Mouse (Mus musculus): Measurements from ENCODE around the gene Ppp3cb.

The Ppp3cb gene

DNA sequence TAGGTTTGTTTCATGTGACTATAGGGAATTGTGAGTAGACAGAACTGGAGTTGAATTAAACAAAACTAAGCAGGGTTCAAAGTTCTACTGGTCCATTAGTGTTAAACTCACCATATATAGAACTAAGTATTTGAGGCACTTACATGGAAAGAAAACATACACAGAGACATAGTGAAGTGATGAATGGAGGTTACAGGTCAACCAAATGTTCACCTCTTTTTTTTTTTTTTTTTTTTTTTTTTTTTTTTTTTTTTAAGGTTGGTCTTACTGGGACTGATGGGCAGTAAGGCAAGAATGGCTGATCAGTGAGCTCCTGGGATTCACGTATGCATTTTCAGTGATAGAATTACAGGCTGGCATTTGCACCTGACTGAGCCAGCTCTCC, 66.2 kb downstream of the Ppp3cb start:
- no peak for DNase-seq (ENCODE audit: low spot score in 2 of 2)

DNA sequence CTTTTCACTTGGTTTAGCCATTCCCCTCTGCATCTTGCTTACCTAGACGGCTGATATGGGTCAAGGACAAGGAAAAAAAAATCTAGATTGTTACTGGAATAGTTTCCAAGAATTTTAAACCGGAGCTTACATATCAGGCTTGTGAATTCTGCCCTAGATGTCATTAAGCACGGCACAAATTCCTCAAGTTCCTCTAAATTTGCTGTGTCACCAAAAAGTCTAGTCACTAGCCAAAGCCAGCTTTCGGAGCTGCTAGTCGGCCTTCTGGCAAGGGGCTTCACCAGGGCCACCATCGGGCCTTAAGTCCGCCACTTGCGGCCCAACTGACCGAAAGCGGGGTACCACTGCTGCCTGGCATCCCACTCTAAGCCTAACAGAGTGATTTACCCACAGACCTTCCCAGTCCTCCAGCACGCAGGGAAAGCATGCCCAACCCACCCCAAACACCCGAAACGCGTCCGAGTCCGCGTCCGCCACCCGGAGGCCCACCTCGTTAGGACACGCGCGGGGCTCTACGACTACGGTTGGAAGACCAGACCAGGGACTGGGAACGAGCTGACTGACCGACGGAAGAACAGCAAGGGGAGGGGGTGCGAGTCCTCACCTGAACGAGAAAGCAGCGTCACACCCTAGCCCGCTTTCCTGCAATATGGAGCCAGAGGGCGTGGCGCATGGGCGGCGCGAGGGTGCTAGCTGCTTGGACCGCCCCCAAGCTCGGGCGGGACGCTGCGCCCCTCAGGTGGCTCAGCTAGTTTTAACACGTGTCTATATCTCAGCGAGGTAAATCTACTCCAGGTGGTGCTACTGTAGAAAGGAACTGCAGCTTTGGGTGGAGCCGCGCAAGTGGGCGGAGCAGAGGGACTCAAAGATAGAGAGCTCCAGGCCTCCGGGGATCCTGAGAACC, 66.8 kb downstream of the Ppp3cb start, which contains the start of gene Anxa7:
Gene Anxa7, minus strand, starts transcription at position 843 of the 904 bp plus-strand sequence.
- peak; percentile 26 to 32 for DNase-seq (ENCODE audit: low spot score in 2 of 2)

DNA sequence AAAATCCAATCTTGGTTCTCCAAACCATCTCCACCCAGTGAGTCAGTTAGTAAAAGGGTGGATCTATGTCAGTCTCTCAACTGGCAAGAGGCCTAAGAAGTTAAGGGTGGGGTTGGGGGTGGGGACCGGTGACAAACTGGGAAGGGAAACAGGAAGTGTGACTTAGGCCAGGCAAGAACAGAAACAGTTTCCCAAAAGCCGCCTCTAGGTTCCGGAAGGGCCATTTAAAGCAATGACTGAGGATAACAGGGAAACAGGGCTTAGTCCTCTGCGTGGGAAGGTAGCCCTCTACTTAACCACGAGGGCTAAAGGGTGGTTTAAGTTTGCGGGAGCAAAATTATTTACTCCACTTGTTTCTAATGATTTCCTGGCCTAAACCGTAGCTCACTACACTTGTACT, 67.6 kb downstream of the Ppp3cb start:
- no peak for DNase-seq (ENCODE audit: low spot score in 2 of 2)

DNA sequence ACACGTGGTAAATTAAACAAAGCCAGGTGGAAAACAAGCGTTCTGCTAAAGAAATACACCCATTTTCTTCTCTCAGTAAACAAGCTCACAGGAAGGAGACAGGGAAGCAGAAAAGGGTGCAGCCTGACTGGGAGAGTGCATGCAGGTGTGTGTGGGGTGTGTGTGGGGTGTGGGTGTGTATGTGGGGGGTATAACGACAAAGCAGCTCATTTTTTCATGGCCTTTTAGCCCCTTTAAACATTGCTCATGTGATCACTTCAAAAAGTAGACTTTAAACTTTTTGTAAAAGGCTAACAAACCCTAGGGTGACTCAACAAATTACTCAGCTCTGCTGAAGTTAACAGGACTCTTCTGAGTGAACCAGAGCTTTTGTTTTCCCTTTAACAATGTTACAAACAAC, 68.0 kb downstream of the Ppp3cb start:
- no peak for DNase-seq (ENCODE audit: low spot score in 2 of 2)

DNA sequence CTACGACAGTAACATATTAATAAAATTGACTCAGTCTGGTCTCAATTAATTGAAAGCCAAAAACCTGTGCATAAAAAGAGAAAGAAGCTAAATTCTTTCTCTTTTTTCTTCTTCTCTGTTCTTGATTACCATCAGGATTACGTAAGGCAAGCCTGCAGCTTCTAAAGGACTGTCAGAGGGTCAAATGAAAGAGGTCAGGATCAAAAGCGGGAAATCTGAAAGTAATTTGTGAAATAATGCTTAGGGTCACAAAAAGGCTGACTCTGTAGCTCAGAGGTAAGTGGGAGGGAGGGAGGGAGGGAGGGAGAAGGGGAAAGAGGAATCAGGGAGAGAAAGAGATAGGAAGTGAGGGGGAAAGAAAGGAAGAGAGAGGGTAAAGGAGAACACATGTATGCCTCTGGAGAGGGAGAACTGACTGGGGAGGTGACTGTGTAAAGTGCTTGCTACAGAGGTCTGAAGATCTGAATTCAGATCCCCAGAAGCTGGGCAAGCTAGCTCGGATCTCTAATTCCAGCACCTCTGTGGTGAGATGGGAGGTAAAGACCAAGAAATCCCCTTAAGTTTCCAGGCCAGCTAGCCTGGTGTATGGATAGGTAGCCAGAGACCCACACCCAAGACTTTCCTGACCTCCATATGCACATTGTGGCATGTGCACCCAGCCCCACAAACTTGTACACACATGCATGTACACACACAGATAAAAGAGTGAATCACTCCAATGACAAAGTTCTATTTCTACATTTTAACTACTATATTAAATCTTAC, 68.9 kb downstream of the Ppp3cb start:
- no peak for DNase-seq (ENCODE audit: low spot score in 2 of 2)

DNA sequence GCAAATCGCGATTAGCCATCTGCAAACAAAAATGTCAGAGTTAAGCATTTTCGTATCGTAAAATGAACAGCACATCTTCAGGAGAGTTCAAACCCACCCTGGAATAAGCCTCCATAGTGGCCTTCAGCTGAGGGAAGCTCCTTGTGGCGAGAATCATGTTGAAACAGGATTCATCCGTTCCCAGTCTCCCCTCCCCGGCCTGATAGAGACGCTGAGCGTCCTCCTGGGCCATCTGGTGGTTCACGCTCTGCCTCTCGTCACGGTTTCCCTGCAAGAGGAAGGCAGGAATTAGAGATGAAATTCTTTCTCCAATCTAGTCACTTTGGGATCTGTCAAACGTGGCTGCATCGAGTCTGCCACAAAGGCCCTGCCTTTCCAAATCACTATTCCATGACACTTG, 86.2 kb downstream of the Ppp3cb start:
- DNase-seq (ENCODE audit: low spot score in 2 of 2), result no peak

DNA sequence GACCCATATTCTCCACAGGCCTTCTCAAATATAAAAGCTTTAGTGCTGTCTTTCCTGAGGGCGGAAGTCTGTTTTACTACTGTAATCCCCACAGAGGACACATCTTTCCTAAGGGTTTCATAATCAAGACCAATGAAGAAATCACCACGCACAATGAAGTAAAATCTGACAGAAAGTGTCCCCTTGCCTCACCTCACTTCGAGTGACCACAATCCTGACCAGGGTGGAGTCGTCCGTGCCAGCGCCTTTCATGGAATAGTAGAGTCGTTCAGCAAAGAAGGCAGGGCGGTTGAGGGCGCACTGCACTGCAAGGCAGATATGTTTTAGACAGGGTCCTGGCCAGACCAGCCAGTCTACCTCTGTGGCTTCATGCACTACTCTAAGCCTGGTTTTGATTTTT, 88.0 kb downstream of the Ppp3cb start:
- DNase-seq (ENCODE audit: low spot score in 2 of 2), result no peak

DNA sequence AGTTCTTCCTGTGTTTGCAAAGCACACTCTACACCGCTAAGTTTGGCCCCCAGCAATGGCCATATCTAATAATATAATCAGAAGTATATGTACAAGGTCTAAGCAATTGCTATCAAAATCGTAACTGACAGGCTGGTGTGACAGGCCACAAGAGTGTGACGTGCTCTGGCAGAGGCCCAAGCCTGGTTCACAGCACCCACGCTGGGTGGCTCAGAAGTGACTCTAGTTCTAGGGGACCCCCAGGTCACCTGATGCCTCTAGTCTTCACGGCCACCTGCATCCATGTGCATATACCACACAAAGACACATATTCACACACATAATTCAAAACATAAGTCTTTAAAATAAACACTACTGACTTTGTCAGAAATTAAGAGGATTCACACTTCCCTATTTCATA, 93.4 kb downstream of the Ppp3cb start:
- no peak for DNase-seq (ENCODE audit: low spot score in 2 of 2)

DNA sequence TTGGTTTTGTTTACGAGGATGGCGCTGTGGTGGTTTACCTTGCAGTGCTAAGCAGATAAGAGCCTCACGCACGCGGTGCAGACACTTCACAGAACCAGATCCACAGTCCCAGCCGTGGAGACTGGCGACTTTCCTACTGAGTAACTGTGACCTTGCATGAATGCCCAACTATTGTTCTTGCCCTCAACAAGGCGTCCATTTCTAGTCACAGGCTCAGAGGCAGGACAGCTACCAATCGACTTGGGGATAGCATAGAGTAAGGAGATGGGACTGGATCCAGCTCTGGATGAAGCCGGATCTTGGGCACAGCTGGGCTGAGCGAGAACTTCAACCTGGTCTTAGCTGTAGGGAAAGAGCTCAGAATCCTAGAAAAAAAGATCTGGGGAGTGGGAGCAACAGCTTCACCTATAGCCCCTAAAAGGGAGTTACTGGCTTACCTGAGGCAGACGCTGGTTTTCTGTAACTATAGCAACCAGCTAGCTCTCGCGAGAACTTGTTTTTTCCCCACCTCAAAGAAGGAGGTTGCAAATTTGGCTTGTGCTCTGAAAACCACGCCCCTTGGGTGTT, 94.5 kb downstream of the Ppp3cb start, which contains the start of gene Cfap70:
Gene Cfap70, minus strand, starts transcription at position 462 of the 567 bp plus-strand sequence.
- DNase-seq (ENCODE audit: low spot score in 2 of 2), result peak in 1 of 2 experiments; percentile 38

DNA sequence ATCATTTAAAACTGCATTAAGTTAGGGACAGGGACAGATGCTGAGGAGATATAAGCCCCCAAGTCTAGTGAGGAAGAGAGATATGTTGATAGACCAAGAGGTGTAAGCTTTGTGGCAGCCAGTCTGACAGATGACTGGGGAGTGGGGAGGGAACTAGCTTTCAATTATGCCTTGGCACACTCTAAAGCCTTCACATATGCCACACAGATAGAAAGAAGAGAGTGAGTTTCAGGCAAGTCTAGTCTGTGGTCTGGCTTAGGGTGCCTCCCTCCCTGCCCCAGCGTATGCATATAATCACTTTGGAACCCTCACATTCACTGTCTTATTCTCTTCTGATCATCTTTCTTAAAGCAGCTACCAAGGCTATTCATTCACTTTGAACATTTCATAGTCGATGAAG, 95.1 kb downstream of the Ppp3cb start:
- DNase-seq (ENCODE audit: low spot score in 2 of 2), result no peak
